Mouse (Mus musculus) ES-Bruce4 (cell line): ENCODE data around the gene Pemt. TPM values are rescaled to one million over a fixed set of nuclear protein-coding genes. Genes with fewer than 3 reads are reported as not detected.
A peak's percentile ranks its signal among the peaks of the same experiment; 100 is the strongest.

Source experiments
- H3K27ac ChIP-seq: 2 replicates; pipeline ENCODE4 v1.5.1; 2012; ENCODE audit warnings: low read length, inconsistent platforms; ENCODE audit not compliant: insufficient read depth
- H3K27me3 ChIP-seq: 2 replicates; pipeline ENCODE4 v1.6.1; 2012; ENCODE audit warnings: mild to moderate bottlenecking, low read length, inconsistent platforms; ENCODE audit not compliant: control insufficient read depth, poor library complexity, insufficient read depth, severe bottlenecking
- H3K36me3 ChIP-seq: 2 replicates; pipeline ENCODE4 v1.6.1; 2012; ENCODE audit warnings: inconsistent platforms, mild to moderate bottlenecking, low read length, moderate library complexity; ENCODE audit not compliant: control insufficient read depth, poor library complexity, insufficient read depth, severe bottlenecking
- H3K4me1 ChIP-seq: one replicate; pipeline ENCODE4 v1.8.1; 2011; ENCODE audit warnings: low read length; ENCODE audit not compliant: control insufficient read depth, insufficient read depth
- H3K4me3 ChIP-seq: 2 replicates; pipeline ENCODE4 v1.5.1; 2011; ENCODE audit warnings: low read depth, mild to moderate bottlenecking, low read length
- H3K9ac ChIP-seq: 2 replicates; pipeline ENCODE4 v1.6.1; 2012; ENCODE audit warnings: low read depth, mild to moderate bottlenecking, inconsistent platforms; ENCODE audit not compliant: poor library complexity, severe bottlenecking
- H3K9me3 ChIP-seq: replicated peaks from 2 replicates; pipeline ENCODE4 v1.6.1; 2012; ENCODE audit warnings: mild to moderate bottlenecking, low read length, inconsistent platforms; ENCODE audit not compliant: control insufficient read depth, poor library complexity, insufficient read depth, severe bottlenecking
- CTCF ChIP-seq: IDR thresholded peaks from one replicate; pipeline ENCODE4 v1.8.1; 2011; ENCODE audit warnings: low read depth, low read length
- EP300 ChIP-seq: IDR thresholded peaks from 2 replicates; pipeline ENCODE4 v1.6.1; 2011; ENCODE audit warnings: low read depth, low read length; ENCODE audit not compliant: insufficient read depth
- POLR2A ChIP-seq: IDR thresholded peaks from one replicate; pipeline ENCODE4 v1.8.1; 2011; ENCODE audit warnings: low read length; ENCODE audit not compliant: insufficient read depth
- polyA plus RNA-seq: library from polyadenylated mRNA; stranded (reverse); fragments of >200 nt; gene quantifications from 2 replicates; pipeline ENCODE4 v1.2.4, GENCODE M21; 2011; ENCODE audit warnings: low read depth; ENCODE audit not compliant: missing spikeins, insufficient read depth, insufficient read length

The Pemt gene
- polyA plus RNA-seq, 1 experiment, result 7.6 TPM

GRCm38 (mm10) chr11:60032586-60033430 is 13.5 kb downstream of the Pemt start:
- peaks cover 2% of the 10 kb centered on the region for H3K4me1 ChIP-seq
- H3K27me3 ChIP-seq, result no peaks in the 10 kb centered on the region
- no peaks in the 10 kb centered on the region for H3K36me3 ChIP-seq
- H3K27ac ChIP-seq, result no peak overlapping the region
- H3K9ac ChIP-seq, result no peak overlapping the region
- no peaks in the 10 kb centered on the region for H3K9me3 ChIP-seq
- H3K4me3 ChIP-seq, result no peak overlapping the region
- TF ChIP-seq EP300 (no peak), CTCF (no peak), POLR2A (no peak)

GRCm38 (mm10) chr11:60030747-60031331 is 15.4 kb downstream of the Pemt start:
- Histone ChIP-seq H3K27ac (no peak overlapping the region), H3K9me3 (no peaks in the 10 kb centered on the region), H3K4me1 (peaks cover 2% of the 10 kb centered on the region), H3K4me3 (no peak overlapping the region), H3K27me3 (no peaks in the 10 kb centered on the region), H3K36me3 (no peaks in the 10 kb centered on the region), H3K9ac (no peak overlapping the region)
- TF ChIP-seq POLR2A, result no peak
- TF ChIP-seq EP300, result no peak
- TF ChIP-seq CTCF, result no peak

- Histone ChIP-seq H3K4me1 (peaks cover 2% of the 10 kb centered on the region), H3K4me3 (no peak overlapping the region), H3K27me3 (no peaks in the 10 kb centered on the region), H3K27ac (no peak overlapping the region), H3K36me3 (no peaks in the 10 kb centered on the region), H3K9me3 (no peaks in the 10 kb centered on the region), H3K9ac (no peak overlapping the region)
- TF ChIP-seq CTCF (no peak), EP300 (no peak), POLR2A (no peak)
Measured at GRCm38 (mm10) chr11:60029976-60030375, 16.3 kb downstream of the Pemt start.

GRCm38 (mm10) chr11:60027913-60028875 is 18.1 kb downstream of the Pemt start:
- H3K36me3 ChIP-seq, result no peaks in the 10 kb centered on the region
- no peaks in the 10 kb centered on the region for H3K9me3 ChIP-seq
- no peaks in the 10 kb centered on the region for H3K27me3 ChIP-seq
- H3K27ac ChIP-seq, result no peak overlapping the region
- H3K4me1 ChIP-seq, result no peaks in the 10 kb centered on the region
- TF ChIP-seq CTCF, result no peak
- no peak for TF ChIP-seq EP300
- no peak for TF ChIP-seq POLR2A
- H3K9ac ChIP-seq, result no peak overlapping the region
- no peak overlapping the region for H3K4me3 ChIP-seq

- TF ChIP-seq POLR2A (no peak), CTCF (peak; percentile 92), EP300 (no peak)
- no peaks in the 10 kb centered on the region for H3K36me3 ChIP-seq
- H3K4me1 ChIP-seq, result no peaks in the 10 kb centered on the region
- no peak overlapping the region for H3K27ac ChIP-seq
- H3K9ac ChIP-seq, result no peak overlapping the region
- no peaks in the 10 kb centered on the region for H3K27me3 ChIP-seq
- H3K4me3 ChIP-seq, result no peak overlapping the region
- no peaks in the 10 kb centered on the region for H3K9me3 ChIP-seq
Measured at GRCm38 (mm10) chr11:60027272-60027671, 19.0 kb downstream of the Pemt start.
